Comparison of ENCODE assay signal across 19 mouse cellular contexts in the genomic region with DNA sequence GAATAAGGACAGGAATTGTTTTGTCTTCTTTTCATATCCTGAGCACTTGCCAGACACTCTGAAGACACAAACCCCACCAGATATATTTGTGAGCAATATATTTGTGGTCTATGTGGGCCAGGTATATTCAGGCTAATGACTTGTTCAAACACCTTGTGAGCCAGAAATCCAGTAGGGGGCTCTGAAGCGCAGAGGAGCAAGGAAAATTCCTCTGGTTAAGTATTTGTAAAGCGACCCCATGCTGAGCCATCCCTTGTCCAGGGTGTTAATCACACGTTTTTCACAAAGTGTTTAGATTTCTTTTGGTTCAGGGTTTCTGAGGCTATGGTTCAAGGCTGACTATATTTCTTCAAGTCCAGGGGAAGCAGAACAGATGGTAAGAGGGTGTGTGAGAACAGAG.
DNase-seq lines count a peak whose midpoint lies in the region; ATAC-seq and TF ChIP-seq lines count a peak whose summit lies in the region.
"Had no signal": no experiment of that assay in that cellular context is flagged by ENCODE, and none has a peak within 500 bp of the region (broad histone marks: within the 10 kb centered on the region; RNA-seq: fewer than 3 reads in every experiment).

No protein-coding gene starts in this region.

- H3K27me3 ChIP-seq in kidney, postnatal 0 days (ENCODE audit: insufficient read depth, low read length): no peaks in the 10 kb centered on the region
- no peaks in the 10 kb centered on the region; the same call in 1 of the 2 replicates for H3K27me3 ChIP-seq in kidney, embryonic 15.5 days
- H3K27me3 ChIP-seq: heart, embryonic 15.5 days; midbrain, embryonic 15.5 days had no signal

- no peak overlapping the region for H3K27ac ChIP-seq in kidney, postnatal 0 days
- no peak overlapping the region for H3K27ac ChIP-seq in kidney, embryonic 15.5 days
- H3K27ac ChIP-seq: forebrain, embryonic 10.5 days; heart, embryonic 15.5 days; hindbrain, embryonic 10.5 days; limb, embryonic 13.5 days; liver, embryonic 14.5 days; midbrain, embryonic 15.5 days had no signal

- H3K4me3 ChIP-seq in kidney, postnatal 0 days (replicated peaks; ENCODE audit: low read depth, low read length): no peak overlapping the region
- no peak overlapping the region for H3K4me3 ChIP-seq in kidney, embryonic 15.5 days (replicated peaks)
- H3K4me3 ChIP-seq: forebrain, embryonic 10.5 days; heart, embryonic 15.5 days; hindbrain, embryonic 10.5 days; limb, embryonic 13.5 days; midbrain, embryonic 15.5 days had no signal

- WGBS in kidney, postnatal 0 days: 22% methylated on average over 3 of the region's 3 CpGs
- 25% methylated on average over 3 of the region's 3 CpGs for WGBS in kidney, embryonic 15.5 days

- H3K4me2 ChIP-seq in kidney, postnatal 0 days (ENCODE audit: low read length): no peak overlapping the region
- H3K4me2 ChIP-seq in kidney, embryonic 15.5 days: no peak overlapping the region
- H3K4me2 ChIP-seq: heart, embryonic 15.5 days; limb, embryonic 13.5 days; midbrain, embryonic 15.5 days had no signal

- no peaks in the 10 kb centered on the region for H3K9me3 ChIP-seq in kidney, postnatal 0 days (replicated peaks; ENCODE audit: low read length)
- H3K9me3 ChIP-seq in kidney, embryonic 15.5 days (replicated peaks): no peaks in the 10 kb centered on the region
- H3K9me3 ChIP-seq: forebrain, embryonic 10.5 days; heart, embryonic 15.5 days; hindbrain, embryonic 10.5 days; limb, embryonic 13.5 days; midbrain, embryonic 15.5 days had no signal

- no peaks in the 10 kb centered on the region for H3K36me3 ChIP-seq in kidney, postnatal 0 days (ENCODE audit: insufficient read depth, low read length)
- no peaks in the 10 kb centered on the region for H3K36me3 ChIP-seq in kidney, embryonic 15.5 days
- H3K36me3 ChIP-seq: forebrain, embryonic 10.5 days; G1E; heart, embryonic 15.5 days; hindbrain, embryonic 10.5 days; limb, embryonic 13.5 days; midbrain, embryonic 15.5 days had no signal

- H3K9ac ChIP-seq in kidney, postnatal 0 days (ENCODE audit: low read depth, low read length): no peak overlapping the region
- no peak overlapping the region for H3K9ac ChIP-seq in kidney, embryonic 15.5 days
- H3K9ac ChIP-seq: heart, embryonic 15.5 days; limb, embryonic 13.5 days; liver, embryonic 14.5 days; midbrain, embryonic 15.5 days had no signal

- no peak for ATAC-seq in kidney, postnatal 0 days (replicated peaks; ENCODE audit: low FRiP score, low read depth)
- ATAC-seq in kidney, embryonic 15.5 days (replicated peaks; ENCODE audit: low FRiP score): no peak
- no peak for ATAC-seq in cerebellum, adult (ENCODE audit: insufficient number of reproducible peaks, low FRiP score, low TSS enrichment)
- ATAC-seq: midbrain, embryonic 15.5 days had no signal

- peak; percentile 15 for DNase-seq in kidney, postnatal 0 days (ENCODE audit: low spot score)
- DNase-seq in A20 (ENCODE audit: low read depth, low spot score): peak; percentile 5
- DNase-seq in ES-CJ7 (ENCODE audit: low read depth, low spot score): peak; percentile 74
- peak; percentile 25 for DNase-seq in embryo, embryonic 10 days (ENCODE audit: low spot score)
- no peak for DNase-seq in kidney, postnatal 25 days
- DNase-seq: adrenal gland, adult 8-10 months; cerebellum, adult 9-11 months; heart, adult 18-20 months; kidney, adult 8-10 months; right cerebral cortex, postnatal 14 days had no signal

- H3K4me1 ChIP-seq in kidney, postnatal 0 days (replicated peaks; ENCODE audit: insufficient read depth, low read length): 0 out of 2 replicates have a peak, but pooled peaks cover 13% of the 10 kb centered on the region
- H3K4me1 ChIP-seq in kidney, embryonic 15.5 days: peaks cover 10% of the 10 kb centered on the region

- peak; percentile 52; the same call in 1 of the 2 replicates for TF ChIP-seq CTCF in kidney, postnatal 0 days (IDR thresholded peaks at IDR 0.05; ENCODE audit: low read depth)

Comparison
In these comparisons a context has a peak if more than half of its experiments do, and no peak if none do; other contexts are left out.
1. DNase-seq: peak in kidney, postnatal 0 days (single experiment), A20 (single experiment), ES-CJ7 (single experiment) and embryo, embryonic 10 days (single experiment); none in kidney, postnatal 25 days (0 of 2).